Mouse (Mus musculus): ENCODE measurements at regions not wholly inside any gene's neighbourhood (a gene's known extent, or its start where the extent isn't known, plus 50 kb on each side); places are given as distances from the start of the nearest gene placed in this dataset.

DNA sequence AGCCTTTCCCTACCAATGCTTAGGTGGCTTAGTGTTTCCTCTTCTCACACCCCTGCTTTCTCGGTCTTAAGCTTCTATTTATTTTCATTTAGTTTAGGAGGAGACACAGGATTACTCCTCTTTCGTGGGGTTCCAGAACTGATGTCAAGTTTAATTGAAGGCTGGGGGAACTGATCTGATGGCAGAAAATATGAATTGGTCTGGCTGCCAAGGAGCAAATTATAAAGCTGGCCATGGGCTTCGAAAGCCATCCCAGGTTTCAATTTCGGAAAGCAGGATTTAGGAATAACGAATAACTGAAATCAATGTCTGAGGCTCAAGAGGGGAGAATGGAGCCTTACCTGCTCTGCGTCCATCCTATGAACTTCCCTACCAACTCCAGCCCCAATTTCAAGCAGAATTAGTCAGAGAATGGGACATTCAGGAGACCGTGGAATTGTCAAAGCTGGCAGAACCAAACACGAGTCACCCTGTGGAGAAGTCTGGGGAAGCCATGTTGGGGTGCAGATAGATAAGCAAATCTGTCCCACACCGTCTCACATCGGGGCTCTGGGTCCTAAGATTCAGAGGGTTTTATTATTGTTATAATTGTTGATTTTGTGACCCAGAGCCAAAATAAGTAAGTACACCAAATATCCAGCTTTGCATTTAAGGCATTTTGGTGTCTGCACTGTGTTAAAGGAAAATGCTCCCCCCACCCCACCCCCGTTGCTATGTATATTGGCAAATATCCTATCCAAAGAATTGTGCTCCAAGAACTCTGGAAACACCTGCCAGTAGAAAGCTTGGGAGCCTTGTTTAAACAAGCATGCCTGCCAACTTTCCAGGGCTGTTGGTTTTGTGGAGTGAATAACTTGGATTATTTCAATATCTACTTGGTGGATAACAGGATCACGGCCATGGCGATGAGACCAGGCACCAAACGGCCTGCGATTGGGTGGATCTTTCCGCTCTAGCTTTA, 56.5 kb upstream of the Tgfbr2 start:
- no peak for DNase-seq (ENCODE audit: low read depth, low spot score)

DNA sequence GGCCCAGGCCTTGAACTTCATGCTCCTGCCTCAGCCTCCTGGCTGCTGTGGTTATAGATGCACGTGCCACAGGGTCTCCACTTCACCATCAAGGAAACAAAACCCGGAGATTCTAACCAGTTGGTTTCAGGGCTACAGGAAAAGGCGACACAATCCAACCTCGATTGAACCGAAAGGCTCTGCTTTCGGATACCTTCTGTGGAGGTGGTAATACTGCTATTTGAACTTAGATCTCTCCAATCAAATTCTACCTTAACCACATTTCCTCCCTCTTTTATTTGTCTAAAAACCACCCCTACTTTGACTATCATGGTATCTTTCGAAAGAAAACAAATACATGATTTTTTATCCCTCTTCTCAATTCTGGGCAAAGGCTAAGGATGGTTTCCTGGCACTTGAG, 55.2 kb upstream of the Tgfbr2 start:
- DNase-seq (ENCODE audit: low read depth, low spot score): no peak

DNA sequence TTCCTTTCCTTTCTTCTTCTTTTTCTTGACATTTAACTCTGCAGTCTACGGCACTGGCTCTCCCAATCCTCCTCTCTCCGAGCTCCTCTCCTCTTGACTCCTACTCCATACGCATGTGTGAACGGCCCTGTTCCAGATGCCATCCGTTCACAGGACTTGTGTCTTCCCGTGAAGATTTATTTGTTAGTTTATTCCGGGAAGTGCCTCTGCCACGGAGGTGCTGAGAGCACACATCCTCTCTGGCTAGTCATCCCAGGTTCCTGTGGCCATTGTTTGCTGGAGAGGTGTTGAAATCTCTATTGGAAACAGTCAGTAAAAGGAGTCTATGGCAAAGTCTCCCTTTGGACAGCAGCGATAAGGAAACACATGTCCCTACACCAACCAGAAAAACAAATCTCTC, 53.3 kb upstream of the Tgfbr2 start:
- no peak for DNase-seq (ENCODE audit: low read depth, low spot score)

DNA sequence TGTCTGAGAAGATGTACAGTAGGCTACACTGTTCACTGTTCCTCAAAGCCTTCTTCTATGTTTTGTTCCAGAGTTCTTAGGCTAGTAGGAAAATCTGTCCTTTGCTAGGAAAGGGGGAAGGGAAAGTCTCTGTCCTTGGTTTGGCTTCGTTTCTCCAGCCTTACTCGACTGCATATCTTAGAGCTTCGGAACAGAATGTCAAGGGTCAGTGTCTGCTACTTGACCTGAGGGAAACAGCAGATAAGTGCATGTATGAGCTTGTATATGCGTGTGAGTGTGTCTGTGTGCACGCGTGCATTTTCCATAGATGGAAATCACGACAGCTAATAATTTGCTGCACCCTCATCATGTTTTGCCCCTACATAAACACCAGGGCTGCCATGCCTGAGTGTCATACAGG, 52.6 kb upstream of the Tgfbr2 start:
- no peak for DNase-seq (ENCODE audit: low read depth, low spot score)

Data from A20 (cell line).